Mouse (Mus musculus): ENCODE data around the gene Serinc1. TPM values are rescaled to one million over a fixed set of nuclear protein-coding genes. Genes with fewer than 3 reads are reported as not detected.

The Serinc1 gene
- total RNA-seq, 1 experiment, result 143 TPM

DNA sequence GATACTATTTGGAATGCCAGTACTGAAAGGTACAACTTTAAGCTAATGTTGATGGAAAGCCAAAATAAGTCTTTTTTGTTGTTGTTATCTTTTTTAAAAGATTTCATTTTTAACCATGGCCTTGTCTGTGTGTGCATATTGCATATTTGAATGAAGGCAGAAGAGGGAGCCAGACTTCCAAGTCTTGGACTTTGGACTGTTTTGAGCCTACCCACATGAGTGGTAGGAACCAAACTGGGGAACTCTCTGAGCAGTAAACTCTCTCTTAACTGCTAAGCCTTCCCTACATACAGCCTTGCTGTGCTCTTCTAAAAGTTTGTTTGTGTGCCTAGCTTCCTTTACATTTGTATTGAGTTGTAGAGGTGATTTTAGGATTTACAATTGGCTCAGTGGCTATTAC lies 43.7 kb downstream of the Serinc1 start:
- Histone ChIP-seq H3K9me3 (ENCODE audit: control insufficient read depth, insufficient read depth, low read depth, low read length) (no peaks in the 10 kb centered on the region), H3K4me3 (ENCODE audit: insufficient read depth in 1 of 2, low read depth in 1 of 2, low read length in 2 of 2, poor library complexity in 1 of 2, severe bottlenecking in 1 of 2) (no peak overlapping the region), H3K4me1 (ENCODE audit: control insufficient read depth in 2 of 2, insufficient read depth in 2 of 2, low read length in 2 of 2, poor library complexity in 1 of 2) (peaks cover 6 to 9% of the 10 kb centered on the region in 2 experiments), H3K36me3 (ENCODE audit: control insufficient read depth, insufficient read depth, low read length, poor library complexity, severe bottlenecking) (no peaks in the 10 kb centered on the region), H3K9ac (ENCODE audit: insufficient read depth, low read depth, low read length, poor library complexity, severe bottlenecking) (no peak overlapping the region), H3K27ac (ENCODE audit: insufficient read depth, low read depth, low read length, poor library complexity, severe bottlenecking) (no peak overlapping the region)
- TF ChIP-seq CHD2 (IDR thresholded peaks at IDR 0.05; ENCODE audit: low read depth, low read length) (no peak), HCFC1 (IDR thresholded peaks at IDR 0.05; ENCODE audit: borderline replicate concordance, insufficient read depth, low read length) (no peak), ZNF384 (IDR thresholded peaks at IDR 0.05; ENCODE audit: low read depth, low read length) (no peak), ZC3H11A (IDR thresholded peaks at IDR 0.05; ENCODE audit: borderline replicate concordance, low read depth, low read length) (no peak), MAFK (IDR thresholded peaks at IDR 0.05; ENCODE audit: insufficient read depth, low read depth, low read length) (no peak)
- in situ Hi-C loops (cut with MboI; ENCODE audit: low sequenced_read_pairs in 2 of 2, unreplicated experiment in 2 of 2), result loop anchor here in 1 of 2 experiments (25.0 kb wide), 1 partner anchor 1101 kb away; the partner anchor contains the start of gene Gja1
- DNase-seq (ENCODE audit: low read depth, low spot score), result no peak

GRCm38 (mm10) chr10:57487201-57487600 lies 45.1 kb downstream of the Serinc1 start:
- Histone ChIP-seq H3K9me3 (ENCODE audit: control insufficient read depth, insufficient read depth, low read depth, low read length) (no peaks in the 10 kb centered on the region), H3K4me3 (ENCODE audit: insufficient read depth in 1 of 2, low read depth in 1 of 2, low read length in 2 of 2, poor library complexity in 1 of 2, severe bottlenecking in 1 of 2) (peak overlapping the region; percentile 84 to 97), H3K4me1 (ENCODE audit: control insufficient read depth in 2 of 2, insufficient read depth in 2 of 2, low read length in 2 of 2, poor library complexity in 1 of 2) (peaks cover 6% of the 10 kb centered on the region in 2 experiments; a peak in 3 of 4 replicates), H3K27ac (ENCODE audit: insufficient read depth, low read depth, low read length, poor library complexity, severe bottlenecking) (no peak overlapping the region), H3K36me3 (ENCODE audit: control insufficient read depth, insufficient read depth, low read length, poor library complexity, severe bottlenecking) (no peaks in the 10 kb centered on the region), H3K9ac (ENCODE audit: insufficient read depth, low read depth, low read length, poor library complexity, severe bottlenecking) (no peak overlapping the region)
- peak; percentile 12 for DNase-seq (ENCODE audit: low read depth, low spot score)
- TF ChIP-seq MAFK (IDR thresholded peaks at IDR 0.05; ENCODE audit: insufficient read depth, low read depth, low read length) (no peak), ZC3H11A (IDR thresholded peaks at IDR 0.05; ENCODE audit: borderline replicate concordance, low read depth, low read length) (no peak), HCFC1 (IDR thresholded peaks at IDR 0.05; ENCODE audit: borderline replicate concordance, insufficient read depth, low read length) (no peak), CHD2 (IDR thresholded peaks at IDR 0.05; ENCODE audit: low read depth, low read length) (no peak), ZNF384 (IDR thresholded peaks at IDR 0.05; ENCODE audit: low read depth, low read length) (no peak)
- in situ Hi-C loops (cut with MboI; ENCODE audit: low sequenced_read_pairs in 2 of 2, unreplicated experiment in 2 of 2), result loop anchor here in 1 of 2 experiments (25.0 kb wide), 1 partner anchor 1100 kb away; the partner anchor contains the start of gene Gja1

- H3K4me1 ChIP-seq (ENCODE audit: control insufficient read depth in 2 of 2, insufficient read depth in 2 of 2, low read length in 2 of 2, poor library complexity in 1 of 2), result peaks cover 3 to 6% of the 10 kb centered on the region in 2 experiments; a peak in 3 of 4 replicates
- no peak for DNase-seq (ENCODE audit: low read depth, low spot score)
- peak overlapping the region; percentile 79 for H3K27ac ChIP-seq (ENCODE audit: insufficient read depth, low read depth, low read length, poor library complexity, severe bottlenecking)
- TF ChIP-seq CHD2 (IDR thresholded peaks at IDR 0.05; ENCODE audit: low read depth, low read length) (no peak), MAFK (IDR thresholded peaks at IDR 0.05; ENCODE audit: insufficient read depth, low read depth, low read length) (no peak), HCFC1 (IDR thresholded peaks at IDR 0.05; ENCODE audit: borderline replicate concordance, insufficient read depth, low read length) (no peak), ZC3H11A (IDR thresholded peaks at IDR 0.05; ENCODE audit: borderline replicate concordance, low read depth, low read length) (no peak), ZNF384 (IDR thresholded peaks at IDR 0.05; ENCODE audit: low read depth, low read length) (no peak)
- H3K9me3 ChIP-seq (ENCODE audit: control insufficient read depth, insufficient read depth, low read depth, low read length), result no peaks in the 10 kb centered on the region
- peak overlapping the region; percentile 88 for H3K9ac ChIP-seq (ENCODE audit: insufficient read depth, low read depth, low read length, poor library complexity, severe bottlenecking)
- no peaks in the 10 kb centered on the region for H3K36me3 ChIP-seq (ENCODE audit: control insufficient read depth, insufficient read depth, low read length, poor library complexity, severe bottlenecking)
- in situ Hi-C loops (cut with MboI; ENCODE audit: low sequenced_read_pairs in 2 of 2, unreplicated experiment in 2 of 2), result loop anchor here in 1 of 2 experiments (25.0 kb wide), 1 partner anchor 1099 kb away; the partner anchor contains the start of gene Gja1
- peak overlapping the region; percentile 84 to 97 for H3K4me3 ChIP-seq (ENCODE audit: insufficient read depth in 1 of 2, low read depth in 1 of 2, low read length in 2 of 2, poor library complexity in 1 of 2, severe bottlenecking in 1 of 2)
These were observed 45.7 kb downstream of the Serinc1 start for GRCm38 (mm10) chr10:57486542-57487071.

DNA sequence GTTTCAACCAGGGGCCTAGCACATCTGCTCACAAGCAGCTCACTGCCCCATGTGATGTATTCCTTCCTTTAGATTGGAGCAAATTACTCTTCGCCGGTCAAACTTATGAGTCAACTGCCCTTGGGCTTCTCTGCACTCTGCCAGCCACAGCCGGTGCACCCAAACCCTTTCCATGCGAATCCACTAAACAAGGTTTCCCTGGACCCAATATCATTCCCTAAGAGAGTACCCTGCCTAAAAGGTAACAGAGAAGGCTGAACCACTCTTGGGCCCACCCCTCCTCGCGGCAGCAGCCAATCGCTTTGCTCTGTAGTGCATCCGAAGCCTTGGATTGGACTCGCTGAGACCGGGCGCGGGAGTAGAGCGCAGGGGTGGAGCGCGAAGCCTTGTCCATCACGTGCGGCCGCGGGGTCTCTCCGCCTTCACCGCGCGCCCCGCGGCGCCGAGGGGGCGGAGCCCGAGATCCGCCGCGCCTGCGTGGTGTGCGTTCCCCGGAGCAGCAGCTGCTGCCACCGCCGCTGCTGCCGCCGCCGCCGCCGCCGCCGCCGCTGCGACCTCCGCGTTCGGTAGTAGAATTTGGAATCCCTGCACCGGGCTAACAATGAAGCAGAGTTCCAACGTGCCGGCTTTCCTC lies 46.3 kb downstream of the Serinc1 start, which contains the start of gene Hsf2:
TSS of gene Hsf2 (plus strand) at position 478 of the 634 bp plus-strand sequence.
- H3K9me3 ChIP-seq (ENCODE audit: control insufficient read depth, insufficient read depth, low read depth, low read length), result no peaks in the 10 kb centered on the region
- in situ Hi-C loops (cut with MboI; ENCODE audit: low sequenced_read_pairs in 2 of 2, unreplicated experiment in 2 of 2), result loop anchor here in 1 of 2 experiments (25.0 kb wide), 1 partner anchor 1099 kb away; the partner anchor contains the start of gene Gja1
- peak within 1 kb of the TSS; percentile 84 to 97 for H3K4me3 ChIP-seq (ENCODE audit: insufficient read depth in 1 of 2, low read depth in 1 of 2, low read length in 2 of 2, poor library complexity in 1 of 2, severe bottlenecking in 1 of 2)
- H3K27ac ChIP-seq (ENCODE audit: insufficient read depth, low read depth, low read length, poor library complexity, severe bottlenecking), result peak within 1 kb of the TSS; percentile 79
- no peaks in the 10 kb centered on the region for H3K36me3 ChIP-seq (ENCODE audit: control insufficient read depth, insufficient read depth, low read length, poor library complexity, severe bottlenecking)
- no peak for TF ChIP-seq ZC3H11A (IDR thresholded peaks at IDR 0.05; ENCODE audit: borderline replicate concordance, low read depth, low read length)
- 0 out of 2 replicates have a peak, but pooled peaks have one; percentile 65 for TF ChIP-seq CHD2 (IDR thresholded peaks at IDR 0.05; ENCODE audit: low read depth, low read length)
- peak; percentile 86 for DNase-seq (ENCODE audit: low read depth, low spot score)
- peak within 1 kb of the TSS; percentile 88 for H3K9ac ChIP-seq (ENCODE audit: insufficient read depth, low read depth, low read length, poor library complexity, severe bottlenecking)
- H3K4me1 ChIP-seq (ENCODE audit: control insufficient read depth in 2 of 2, insufficient read depth in 2 of 2, low read length in 2 of 2, poor library complexity in 1 of 2), result peaks cover 2 to 4% of the 10 kb centered on the region in 2 experiments; a peak in 2 of 4 replicates
